Mouse (Mus musculus) neural tube, embryonic 13.5 days (tissue): Measurements from ENCODE around the gene AI467606. TPM values are rescaled to one million over a fixed set of nuclear protein-coding genes. Genes with fewer than 3 reads are reported as not detected.

Source experiments
- ATAC-seq: fragments of 200-750 bp; cut with Nextera tagmentation; 2 replicates; pipeline ENCODE4 v1.8.0; 2017; ENCODE audit warnings: low read depth, mild to moderate bottlenecking, moderate TSS enrichment, moderate library complexity
- H3K27ac ChIP-seq: fragments of 300-500 bp; sonication (generic); replicated peaks from 2 replicates; pipeline ENCODE4 v1.5.1; 2015; ENCODE audit warnings: moderate library complexity, mild to moderate bottlenecking, inconsistent platforms
- H3K27me3 ChIP-seq: fragments of 300-500 bp; sonication (generic); 2 replicates; pipeline ENCODE4 v1.6.1; 2015; ENCODE audit warnings: mild to moderate bottlenecking, inconsistent platforms
- H3K36me3 ChIP-seq: fragments of 300-500 bp; sonication (generic); 2 replicates; pipeline ENCODE4 v1.6.1; 2015; ENCODE audit warnings: mild to moderate bottlenecking, inconsistent platforms
- H3K4me1 ChIP-seq: fragments of 300-500 bp; sonication (generic); replicated peaks from 2 replicates; pipeline ENCODE4 v1.6.1; 2015; ENCODE audit warnings: inconsistent platforms
- H3K4me2 ChIP-seq: fragments of 300-500 bp; sonication (generic); 2 replicates; pipeline ENCODE4 v1.6.1; 2015; ENCODE audit warnings: inconsistent platforms, mild to moderate bottlenecking, moderate library complexity
- H3K4me3 ChIP-seq: fragments of 300-500 bp; sonication (generic); 2 replicates; pipeline ENCODE4 v1.5.1; 2015; ENCODE audit warnings: mild to moderate bottlenecking, inconsistent platforms
- H3K9ac ChIP-seq: fragments of 300-500 bp; sonication (generic); 2 replicates; pipeline ENCODE4 v1.6.1; 2015; ENCODE audit warnings: moderate library complexity, mild to moderate bottlenecking, inconsistent platforms
- H3K9me3 ChIP-seq: fragments of 300-500 bp; sonication (generic); 2 replicates; pipeline ENCODE4 v1.6.1; 2016; ENCODE audit warnings: inconsistent platforms
- WGBS: fragments of 180-500 bp; shearing (Covaris S2); methylation state at CpG from one replicate; pipeline ENCODE4 v1.1.7; 2015; 5-methylcytosine and 5-hydroxymethylcytosine counted together
- microRNA-seq: library from miRNA; unstranded; fragments of <30 nt; microRNA quantifications from one replicate; pipeline ENCODE4, GENCODE M21; 2016
- polyA plus RNA-seq: library from polyadenylated mRNA; unstranded; fragments of >200 nt; fragmentation: Nextera tagmentation; extraction: Ambion mirVana; gene quantifications from 2 replicates; pipeline ENCODE4 v1.2.1, GENCODE M21; 2015

The AI467606 gene
- polyA plus RNA-seq, 1 experiment from 2014 or later: 2.4 TPM

DNA sequence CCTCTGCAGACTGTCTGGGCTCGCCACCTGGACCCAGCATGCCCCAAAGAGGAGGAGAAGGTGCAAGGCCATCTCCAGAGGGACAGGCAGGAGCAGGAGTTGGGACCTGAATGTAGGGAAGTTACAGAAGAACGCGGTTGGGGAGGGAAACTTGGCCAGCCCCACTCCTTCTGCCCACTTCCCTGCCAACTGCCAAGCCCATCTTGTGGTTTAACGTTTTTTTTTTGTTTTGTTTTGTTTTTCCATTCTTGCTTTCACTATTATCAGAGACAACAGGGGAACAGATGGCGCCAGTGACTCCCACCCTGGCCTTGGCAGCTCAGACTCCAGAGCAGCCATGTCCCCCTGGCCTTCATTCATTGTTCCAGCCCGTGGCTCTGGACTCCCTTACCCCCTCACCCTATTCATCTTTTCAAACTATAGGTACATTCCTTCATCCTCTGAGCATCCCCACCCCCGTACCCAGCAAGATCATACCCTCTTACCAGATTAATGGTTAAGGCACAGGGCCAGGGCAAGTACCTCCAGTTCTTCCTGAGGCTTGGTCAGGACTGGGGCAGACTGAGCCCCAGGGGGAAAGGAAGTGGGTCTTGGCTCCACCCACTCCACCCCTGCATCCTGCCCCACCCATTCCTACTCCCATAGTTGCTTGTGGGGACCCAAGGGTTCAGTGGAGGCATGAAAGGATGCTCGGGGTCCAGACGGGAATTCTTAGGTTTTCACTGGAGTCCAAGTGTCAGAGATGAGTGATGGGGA lies 46.3 kb downstream of the AI467606 start, which contains the start of gene Spn:
Spn (minus strand) TSS at position 562 of the 756 bp plus-strand sequence.
- no peak for ATAC-seq
- whole genome bisulfite sequencing: 73% methylated on average over 9 of the region's 9 CpGs
- Histone ChIP-seq H3K9ac (no peak within 1 kb of the TSS), H3K27me3 (no peaks in the 10 kb centered on the region), H3K4me3 (no peak within 1 kb of the TSS), H3K27ac (no peak within 1 kb of the TSS), H3K36me3 (no peaks in the 10 kb centered on the region), H3K4me2 (no peak within 1 kb of the TSS), H3K9me3 (no peaks in the 10 kb centered on the region), H3K4me1 (no peaks in the 10 kb centered on the region)

DNA sequence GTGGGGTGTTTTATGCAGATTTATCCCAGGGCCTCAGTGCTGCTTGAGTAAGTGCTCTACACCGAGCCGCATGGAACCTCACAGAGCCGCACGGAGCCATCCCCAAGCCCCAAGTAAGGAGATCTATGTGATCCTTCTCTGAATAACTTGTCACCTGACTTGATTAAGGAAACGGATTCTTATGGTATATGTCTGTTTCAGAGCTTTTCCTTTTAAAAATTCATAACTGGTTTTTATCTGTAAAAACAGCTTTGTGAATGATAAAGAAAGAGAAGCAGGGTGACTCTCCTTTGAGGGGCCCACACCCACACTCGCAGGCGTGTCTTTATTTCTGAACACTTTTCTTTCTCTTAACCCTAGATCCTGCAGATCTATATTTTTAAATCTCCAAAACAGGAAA lies 47.9 kb downstream of the AI467606 start:
- H3K36me3 ChIP-seq: no peaks in the 10 kb centered on the region
- ATAC-seq: no peak
- no peaks in the 10 kb centered on the region for H3K4me1 ChIP-seq
- H3K27me3 ChIP-seq: no peaks in the 10 kb centered on the region
- H3K9ac ChIP-seq: no peak overlapping the region
- no peak overlapping the region for H3K27ac ChIP-seq
- H3K9me3 ChIP-seq: no peaks in the 10 kb centered on the region
- no peak overlapping the region for H3K4me3 ChIP-seq
- WGBS: 93% methylated on average over 7 of the region's 7 CpGs
- H3K4me2 ChIP-seq: no peak overlapping the region

DNA sequence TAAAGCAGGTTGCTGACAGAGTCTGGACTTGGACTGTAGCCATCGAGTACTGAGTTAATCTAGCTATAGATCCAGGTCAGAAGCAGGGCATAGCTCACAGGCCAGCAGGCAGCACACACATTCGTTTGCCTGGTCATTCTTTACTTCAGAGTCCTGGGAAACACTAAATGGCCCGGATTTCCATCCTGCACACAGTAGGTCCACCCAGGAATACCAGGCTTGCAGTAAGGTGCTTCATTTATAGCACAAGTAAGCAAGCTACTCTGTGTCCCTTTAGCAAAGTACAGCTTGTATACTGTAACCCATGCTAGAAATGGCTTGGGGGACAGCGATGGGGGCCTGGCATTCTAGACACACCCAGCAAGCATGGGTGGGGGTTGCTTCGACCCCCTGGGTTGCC lies 48.4 kb downstream of the AI467606 start:
- Histone ChIP-seq H3K9ac (no peak overlapping the region), H3K4me1 (no peaks in the 10 kb centered on the region), H3K4me2 (no peak overlapping the region), H3K36me3 (no peaks in the 10 kb centered on the region), H3K4me3 (no peak overlapping the region), H3K9me3 (no peaks in the 10 kb centered on the region), H3K27ac (no peak overlapping the region), H3K27me3 (no peaks in the 10 kb centered on the region)
- WGBS: 60% methylated on average over 5 of the region's 5 CpGs
- no peak for ATAC-seq

DNA sequence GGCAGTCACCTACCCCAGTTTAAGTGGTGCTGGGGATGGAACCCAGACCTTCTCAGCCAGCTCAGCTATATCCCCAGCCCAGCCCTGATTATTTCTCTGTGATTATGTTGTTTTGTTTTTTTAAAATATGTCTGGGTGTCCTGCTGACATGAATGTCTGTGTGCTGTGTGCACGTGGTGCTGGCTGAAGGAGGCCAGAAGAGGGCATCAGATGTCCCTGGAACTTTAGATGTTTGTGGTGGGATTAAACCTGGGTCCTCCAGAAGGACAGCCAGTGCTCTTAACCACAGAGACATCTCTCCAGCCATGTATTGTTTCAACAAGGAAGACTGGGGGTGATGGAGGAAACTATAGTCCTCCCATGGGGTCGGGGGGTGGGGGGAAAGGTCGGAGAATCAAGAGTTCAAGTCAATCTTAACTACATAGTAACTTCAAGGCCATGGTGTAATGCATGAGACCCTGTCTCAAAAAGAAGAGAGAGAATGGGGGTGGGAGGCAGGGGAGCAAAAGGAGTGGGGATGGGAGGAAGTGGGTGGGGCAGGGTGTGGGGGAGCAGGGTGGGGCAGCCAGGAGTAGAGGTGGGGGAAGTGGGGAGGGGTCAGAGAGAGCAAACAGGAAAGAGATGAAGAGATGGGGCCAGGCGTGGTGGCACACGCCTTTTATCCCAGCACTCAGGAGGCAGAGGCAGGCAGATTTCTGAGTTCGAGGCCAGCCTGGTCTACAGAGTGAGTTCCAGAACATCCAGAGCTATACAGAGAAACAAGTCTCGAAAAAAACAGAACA lies 49.7 kb downstream of the AI467606 start:
- ATAC-seq: no peak
- 68% methylated on average over 7 of the region's 7 CpGs for WGBS
- Histone ChIP-seq H3K4me3 (no peak overlapping the region), H3K9ac (no peak overlapping the region), H3K27ac (no peak overlapping the region), H3K9me3 (no peaks in the 10 kb centered on the region), H3K4me1 (no peaks in the 10 kb centered on the region), H3K36me3 (no peaks in the 10 kb centered on the region), H3K4me2 (no peak overlapping the region), H3K27me3 (no peaks in the 10 kb centered on the region)

DNA sequence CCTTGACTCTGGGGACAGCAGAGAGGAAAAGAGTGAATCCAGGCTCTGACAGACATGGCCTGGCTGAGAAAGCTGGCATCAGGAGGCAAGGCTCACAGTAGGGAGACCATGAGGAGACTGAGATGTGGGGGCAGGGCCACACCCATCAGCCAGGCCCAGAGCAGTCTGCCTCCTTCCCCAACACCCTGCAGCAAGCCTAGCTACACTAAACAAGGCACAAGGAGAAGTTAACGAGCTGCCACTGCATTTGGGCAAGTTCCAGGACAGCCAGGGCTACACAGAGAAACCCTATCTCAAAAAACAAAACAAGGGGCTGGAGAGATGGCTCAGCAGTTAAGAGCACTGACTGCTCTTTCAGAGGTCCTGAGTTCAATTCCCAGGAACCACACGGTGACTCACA lies 51.1 kb downstream of the AI467606 start:
- no peak for ATAC-seq
- H3K27ac ChIP-seq: no peak overlapping the region
- 45% methylated on average over 2 of the region's 2 CpGs for WGBS

DNA sequence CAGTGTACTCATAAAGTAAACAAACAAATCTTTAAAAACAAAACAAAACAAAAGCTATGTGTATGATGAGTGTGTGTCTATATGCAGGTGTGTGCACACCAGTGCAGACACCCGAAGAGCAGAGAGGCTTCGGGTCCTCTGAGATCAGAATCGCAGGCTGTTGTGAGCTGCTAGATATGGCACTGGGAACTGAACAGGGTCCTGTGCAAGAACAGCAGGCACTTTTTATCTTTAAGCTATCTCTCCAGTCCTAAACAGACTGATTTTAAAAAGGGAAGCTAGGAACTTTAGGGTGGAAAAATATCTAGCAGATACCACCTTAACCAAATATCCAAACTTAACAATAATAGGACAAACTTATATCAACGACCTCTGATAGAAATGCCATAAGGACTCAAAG lies 51.5 kb downstream of the AI467606 start:
- no peak overlapping the region for H3K9ac ChIP-seq
- no peak overlapping the region for H3K4me2 ChIP-seq
- 86% methylated on average over 4 of the region's 4 CpGs for WGBS
- H3K9me3 ChIP-seq: no peaks in the 10 kb centered on the region
- H3K36me3 ChIP-seq: no peaks in the 10 kb centered on the region
- no peak overlapping the region for H3K27ac ChIP-seq
- no peaks in the 10 kb centered on the region for H3K4me1 ChIP-seq
- no peak for ATAC-seq
- no peak overlapping the region for H3K4me3 ChIP-seq
- H3K27me3 ChIP-seq: no peaks in the 10 kb centered on the region

More for the DNA sequence above, 51.1 kb downstream of the AI467606 start:
- Histone ChIP-seq H3K4me3 (no peak overlapping the region), H3K27me3 (no peaks in the 10 kb centered on the region), H3K4me1 (no peaks in the 10 kb centered on the region), H3K9ac (no peak overlapping the region), H3K4me2 (no peak overlapping the region), H3K36me3 (no peaks in the 10 kb centered on the region), H3K9me3 (no peaks in the 10 kb centered on the region)

Small RNA genes within 50 kb of the gene (microRNA-seq; reads per million reads assigned to microRNA genes)
- not detected for gene Gm44343

Other genes starting within 250 kb of the AI467606 start
- gene Doc2a, start 243.9 kb upstream of the AI467606 start, polyA plus RNA-seq: 8.2 and 9.5 TPM in 2 replicates
- 19.0 and 19.9 TPM in 2 replicates for gene Hirip3, start 229.4 kb upstream of the AI467606 start, polyA plus RNA-seq
- gene Ino80e, start 229.0 kb upstream of the AI467606 start, polyA plus RNA-seq: 74.3 and 79.1 TPM in 2 replicates
- 48.7 and 50.5 TPM in 2 replicates for gene Taok2, start 206.7 kb upstream of the AI467606 start, polyA plus RNA-seq
- 25.3 and 25.7 TPM in 2 replicates for gene Tmem219, start 168.4 kb upstream of the AI467606 start, polyA plus RNA-seq
- gene Kctd13, start 162.5 kb upstream of the AI467606 start, polyA plus RNA-seq: 94.3 and 99.3 TPM in 2 replicates
- 5.6 and 6.6 TPM in 2 replicates for gene Asphd1, start 141.8 kb upstream of the AI467606 start, polyA plus RNA-seq
- 34.7 and 35.1 TPM in 2 replicates for gene Sez6l2, start 140.8 kb upstream of the AI467606 start, polyA plus RNA-seq
- gene Cdipt, start 115.4 kb upstream of the AI467606 start, polyA plus RNA-seq: 121 and 124 TPM in 2 replicates
- gene Cdiptos, start 115.3 kb upstream of the AI467606 start, polyA plus RNA-seq: 1.2 and 1.4 TPM in 2 replicates
- 6.6 and 7.2 TPM in 2 replicates for gene Mvp, start 76.7 kb upstream of the AI467606 start, polyA plus RNA-seq
- 0.50 and 0.61 TPM in 2 replicates for gene Pagr1b, start 74.9 kb upstream of the AI467606 start, polyA plus RNA-seq
- 49.5 and 50.4 TPM in 2 replicates for gene Pagr1a, start 74.0 kb upstream of the AI467606 start, polyA plus RNA-seq
- 47.8 and 81.0 TPM in 2 replicates for gene Gm42742, start 70.3 kb upstream of the AI467606 start, polyA plus RNA-seq
- gene Prrt2, start 70.1 kb upstream of the AI467606 start, polyA plus RNA-seq: 22.0 TPM in 2 replicates
- gene Maz, start 64.3 kb upstream of the AI467606 start, polyA plus RNA-seq: 71.7 and 72.1 TPM in 2 replicates
- gene Kif22, start 48.9 kb upstream of the AI467606 start, polyA plus RNA-seq: 22.8 and 31.5 TPM in 2 replicates
- not detected in 2 replicates for gene Zg16, start 4.0 kb upstream of the AI467606 start, polyA plus RNA-seq
- gene Qprt, start 30.9 kb downstream of the AI467606 start, polyA plus RNA-seq: 0.63 and 1.4 TPM in 2 replicates
- 0.08 and 0.10 TPM in 2 replicates for gene Spn, start 46.5 kb downstream of the AI467606 start, polyA plus RNA-seq
- 78.7 and 80.0 TPM in 2 replicates for gene Cd2bp2, start 104.7 kb downstream of the AI467606 start, polyA plus RNA-seq
- 32.3 and 32.9 TPM in 2 replicates for gene Tbc1d10b, start 117.1 kb downstream of the AI467606 start, polyA plus RNA-seq
- 27.7 and 63.1 TPM in 2 replicates for gene Mylpf, start 117.5 kb downstream of the AI467606 start, polyA plus RNA-seq
- gene Zfp553, start 141.7 kb downstream of the AI467606 start, polyA plus RNA-seq: 54.7 and 58.0 TPM in 2 replicates
- gene Sept1, start 141.8 kb downstream of the AI467606 start, polyA plus RNA-seq: 16.2 and 23.7 TPM in 2 replicates
- 55.0 and 62.4 TPM in 2 replicates for gene Zfp771, start 152.9 kb downstream of the AI467606 start, polyA plus RNA-seq
- gene Dctpp1, start 169.3 kb downstream of the AI467606 start, polyA plus RNA-seq: 102 and 110 TPM in 2 replicates
- 61.4 and 65.2 TPM in 2 replicates for gene Sephs2, start 182.7 kb downstream of the AI467606 start, polyA plus RNA-seq
- 0.31 and 0.41 TPM in 2 replicates for gene Itgal, start 204.9 kb downstream of the AI467606 start, polyA plus RNA-seq